Mouse (Mus musculus): ENCODE results near the gene Ggn.
"Not testable (repeated sequence)": the region's sequence is repeated elsewhere in the genome, so short reads cannot be mapped to it uniquely, and the experiment has no call there.

The Ggn gene

DNA sequence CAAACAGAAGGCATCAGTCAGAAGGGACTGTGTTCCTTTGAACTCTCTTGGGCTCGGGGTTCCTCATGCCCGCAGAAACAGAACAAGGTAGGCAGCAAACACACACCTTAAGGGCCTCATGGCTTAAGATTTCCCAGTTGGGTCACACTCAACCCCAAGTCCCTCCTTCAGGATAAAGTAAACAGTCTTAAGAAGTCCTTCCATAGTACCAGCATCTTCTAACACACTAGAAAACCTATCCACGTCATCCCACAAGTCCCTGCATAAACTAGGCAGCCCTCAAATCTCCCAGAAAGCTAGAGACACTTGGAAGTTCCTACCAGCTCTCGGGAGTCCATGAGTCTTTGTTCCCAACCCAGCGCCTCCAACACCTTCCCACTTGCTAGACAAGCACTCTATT lies 7.7 kb upstream of the Ggn start:
- no peak for DNase-seq (ENCODE audit: low spot score)

DNA sequence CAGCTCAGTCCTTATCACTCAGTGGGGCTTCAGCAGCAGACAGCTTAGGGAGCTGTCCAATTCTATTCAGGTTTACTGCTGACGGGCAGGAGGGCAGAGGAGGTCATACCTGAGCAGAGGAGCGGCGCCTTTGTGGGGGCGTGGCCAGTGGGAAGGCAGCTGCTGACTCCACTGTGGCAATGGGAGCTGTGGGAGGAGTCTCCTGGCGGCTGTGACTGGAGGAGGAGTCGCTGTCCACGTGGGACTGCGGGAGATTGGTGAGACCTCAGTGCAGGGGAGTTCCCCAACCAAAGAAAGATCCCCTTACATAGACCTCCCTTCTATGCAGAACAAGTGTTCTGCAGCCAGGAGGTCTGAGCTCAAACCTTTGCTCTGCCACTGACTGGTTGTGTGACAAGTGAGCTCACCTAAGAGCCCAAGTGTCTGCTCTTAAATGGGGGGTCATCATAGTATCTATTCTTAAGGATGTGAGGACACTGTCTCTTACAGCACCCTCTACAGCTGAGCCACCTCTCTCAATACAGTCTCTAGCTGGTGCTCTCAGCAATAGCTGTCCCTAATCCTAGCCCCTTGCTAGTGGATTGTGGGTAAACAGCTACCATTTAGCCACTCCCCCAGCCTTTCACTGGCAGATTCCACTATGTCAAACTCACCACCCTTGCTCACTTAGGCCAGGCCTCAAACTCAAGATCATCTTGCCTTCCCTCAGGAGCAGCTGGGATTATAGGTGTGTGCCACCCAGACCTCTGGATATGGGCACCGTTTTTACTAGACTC lies 7.1 kb upstream of the Ggn start:
- peak; percentile 78 for DNase-seq (ENCODE audit: low spot score)

DNA sequence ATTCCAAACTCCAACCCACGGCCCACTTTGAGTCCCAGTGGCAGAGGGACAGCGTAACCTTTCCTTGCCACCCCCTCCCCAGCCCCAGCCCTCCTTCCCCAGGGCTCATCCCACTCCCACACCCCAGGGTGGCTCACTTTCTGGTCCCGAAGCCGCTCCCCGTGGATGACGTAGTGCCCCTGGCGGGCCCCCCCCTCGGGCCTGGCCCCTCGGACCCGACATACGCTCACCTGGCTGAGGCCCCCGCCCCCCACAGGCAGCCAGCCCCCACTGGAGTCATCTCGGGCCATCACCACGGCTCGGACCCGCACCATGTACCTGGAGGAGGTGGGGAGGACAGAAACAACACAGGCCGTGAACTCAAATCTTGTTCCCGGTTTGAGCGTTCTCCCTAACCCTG lies 2.4 kb upstream of the Ggn start:
- DNase-seq (ENCODE audit: low spot score) = no peak

DNA sequence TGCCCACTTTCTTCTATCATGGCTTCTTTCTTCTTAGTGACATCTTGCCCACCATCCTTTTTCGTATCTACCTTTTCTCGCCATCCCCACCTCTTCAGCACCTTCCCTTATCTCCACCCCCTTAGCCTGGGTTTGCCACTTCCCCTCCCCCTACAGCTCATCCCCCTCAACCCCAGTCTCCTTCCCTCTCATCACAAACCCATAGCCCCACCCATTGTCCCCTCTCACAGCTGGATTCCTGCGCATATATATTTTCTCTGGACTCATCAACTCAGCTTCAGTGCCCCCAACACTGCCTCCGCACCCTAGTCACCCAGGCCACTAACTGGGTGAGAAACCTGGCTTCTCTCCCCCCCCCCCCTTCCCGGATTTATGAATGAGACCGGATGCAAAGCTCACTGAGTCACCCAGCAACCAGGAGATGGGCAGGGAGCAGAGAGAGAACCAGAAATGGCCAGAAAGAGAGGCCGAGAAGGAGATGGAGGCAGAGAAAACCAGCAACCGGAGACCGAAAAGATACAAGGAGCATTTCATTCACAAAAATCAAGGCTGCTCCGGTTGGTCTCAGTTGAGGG lies 1.8 kb upstream of the Ggn start:
- no peak for DNase-seq (ENCODE audit: low spot score)

DNA sequence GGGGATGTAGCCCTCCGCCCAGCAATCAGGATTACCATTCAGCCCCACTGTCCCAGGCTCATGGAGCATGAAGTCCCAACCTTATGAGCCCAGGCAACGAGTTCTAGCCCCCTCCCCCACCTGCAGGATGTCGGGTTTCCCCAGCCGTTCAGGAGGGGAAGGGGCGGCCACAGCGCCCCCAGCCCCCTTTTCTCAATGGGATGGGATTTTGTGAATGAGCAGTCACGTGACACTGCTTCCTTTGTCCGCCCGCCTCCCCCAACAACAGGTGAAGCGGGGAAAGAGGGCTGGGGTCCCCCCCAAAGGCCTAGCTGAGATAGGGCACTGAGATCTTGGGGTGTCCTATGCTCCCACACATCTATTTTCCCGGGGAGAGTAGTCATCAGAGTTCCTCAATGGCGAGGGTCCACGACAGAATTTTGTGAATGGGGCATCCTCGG lies 1.2 kb upstream of the Ggn start:
- DNase-seq (ENCODE audit: low spot score) = no peak

DNA sequence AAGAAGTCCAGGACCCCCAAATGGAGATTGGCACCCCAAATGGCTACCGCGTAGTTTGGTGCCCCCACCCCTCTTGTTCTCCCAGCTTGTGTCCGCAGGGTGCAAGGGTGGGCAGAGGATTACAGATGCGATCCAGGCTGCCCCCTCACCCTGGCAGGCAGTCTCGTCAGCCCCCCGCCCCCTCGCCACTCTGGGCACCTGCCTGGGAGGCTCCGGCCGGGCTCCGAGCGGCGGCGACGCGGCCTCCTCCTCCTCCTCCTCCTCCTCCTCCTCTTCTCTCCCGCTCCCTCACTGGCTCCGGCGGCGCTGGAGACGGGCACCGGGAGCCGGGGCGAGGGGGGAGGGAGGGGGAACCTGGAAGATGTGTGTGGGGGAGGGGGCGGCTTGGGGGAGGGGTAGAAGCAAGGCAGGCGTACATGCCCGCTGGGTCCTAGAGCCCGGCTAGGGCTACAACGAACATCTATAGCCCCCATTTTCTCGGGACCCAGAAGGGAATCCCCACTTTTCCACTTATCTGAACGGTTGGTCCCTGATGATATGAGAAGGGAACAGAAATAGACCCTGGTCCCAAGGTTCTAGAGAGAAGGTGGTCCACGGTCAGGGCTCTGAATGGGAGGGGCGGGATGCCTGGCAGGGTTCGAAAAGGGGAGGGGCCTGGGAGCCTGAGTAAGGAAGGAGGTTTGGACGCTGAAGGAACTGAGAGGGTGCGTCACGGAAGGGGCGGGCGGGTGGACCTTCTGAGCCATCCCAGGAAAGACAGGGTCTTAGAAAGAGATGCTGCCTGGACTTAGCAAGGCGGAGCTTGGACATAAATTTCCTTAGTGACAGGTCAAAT lies 562 bp upstream of the Ggn start:
- DNase-seq (ENCODE audit: low spot score) = peak; percentile 90

DNA sequence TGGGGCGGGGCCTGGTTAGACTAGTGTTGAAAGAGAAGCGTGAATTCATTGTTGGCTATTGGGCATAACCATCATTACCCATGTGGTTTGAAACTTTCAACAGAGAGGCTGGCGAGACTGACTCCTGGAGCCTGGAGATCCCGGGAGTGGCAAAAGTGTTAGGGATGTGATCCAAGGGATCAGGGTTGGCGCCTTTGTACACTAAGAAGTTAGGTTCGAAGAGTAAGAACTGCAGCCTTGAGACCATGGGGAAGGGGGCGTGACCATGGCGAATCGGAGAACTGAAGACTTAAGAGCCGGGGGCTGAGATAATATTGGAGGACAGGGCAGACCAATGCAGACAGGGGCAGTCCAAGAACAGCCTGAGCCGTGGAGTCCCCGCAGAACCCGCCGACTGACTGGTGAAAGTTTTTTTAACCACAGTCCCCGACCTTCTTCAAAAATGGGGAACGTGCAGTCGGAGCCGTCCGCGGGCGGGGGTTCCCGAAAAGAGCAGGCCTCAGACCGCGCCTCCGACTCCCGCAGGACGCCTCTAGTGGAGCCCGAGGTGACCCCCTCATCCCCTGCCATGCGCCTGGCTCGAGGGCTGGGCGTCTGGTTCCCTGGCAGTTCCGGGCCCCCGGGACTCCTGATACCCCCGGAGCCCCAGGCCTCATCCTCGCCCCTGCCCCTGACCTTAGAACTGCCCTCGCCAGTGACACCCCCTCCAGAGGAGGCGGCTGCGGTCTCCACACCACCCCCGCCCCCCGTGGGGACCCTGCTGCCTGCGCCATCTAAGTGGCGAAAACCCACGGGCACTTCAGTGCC lies 948 bp downstream of the Ggn start:
- no peak for DNase-seq (ENCODE audit: low spot score)

DNA sequence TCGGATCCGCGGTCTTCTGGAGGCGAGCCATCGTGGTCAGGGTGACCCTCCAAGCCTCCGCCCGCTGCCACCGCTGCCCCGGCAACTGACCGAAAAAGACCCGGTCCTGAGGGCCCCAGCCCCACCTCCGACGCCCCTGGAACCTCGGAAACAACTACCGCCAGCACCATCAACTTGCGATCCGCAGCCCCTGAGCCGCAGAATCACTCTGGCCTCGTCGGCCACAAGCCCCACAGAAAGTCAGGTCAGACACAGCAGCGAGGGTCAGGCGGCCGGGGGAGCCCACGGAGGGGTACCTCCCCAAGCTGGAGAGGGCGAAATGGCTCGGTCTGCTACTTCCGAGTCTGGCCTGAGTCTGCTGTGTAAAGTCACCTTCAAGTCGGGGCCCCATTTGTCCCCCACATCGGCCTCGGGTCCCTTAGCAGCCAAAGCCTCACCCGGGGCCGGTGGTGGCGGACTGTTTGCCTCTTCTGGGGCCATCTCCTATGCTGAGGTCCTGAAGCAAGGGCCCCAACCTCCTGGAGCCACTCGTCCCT lies 1.6 kb downstream of the Ggn start:
- no peak for DNase-seq (ENCODE audit: low spot score)

DNA sequence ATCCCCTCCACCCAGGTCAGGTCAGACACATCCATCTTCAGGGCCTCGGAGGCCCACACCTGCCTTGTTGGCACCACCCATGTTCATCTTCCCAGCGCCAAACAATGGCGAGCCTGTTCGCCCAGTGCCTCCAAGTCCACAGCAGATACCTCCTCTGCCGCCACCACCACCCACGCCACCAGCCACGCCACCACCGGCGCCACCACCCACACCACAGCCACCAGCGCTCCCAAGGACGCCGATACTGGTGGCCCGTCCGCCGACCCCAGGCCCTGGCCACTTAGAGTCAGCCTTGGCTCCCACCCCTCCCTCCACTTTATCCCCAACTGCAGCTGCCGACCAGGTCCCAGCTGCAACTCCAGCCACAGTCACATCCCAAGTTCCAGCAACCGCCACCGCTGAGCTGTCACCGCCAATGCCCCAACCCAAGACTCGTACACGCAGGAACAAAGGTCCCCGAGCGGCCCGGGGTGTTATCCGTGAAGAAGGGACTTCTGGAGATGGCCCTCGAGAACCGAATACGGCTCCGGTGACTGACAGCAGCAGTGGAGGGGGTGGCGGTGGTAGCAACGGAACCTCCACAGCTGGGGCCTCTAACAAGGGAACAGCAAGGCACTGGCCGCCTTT lies 2.5 kb downstream of the Ggn start:
- DNase-seq (ENCODE audit: low spot score) = no peak

DNA sequence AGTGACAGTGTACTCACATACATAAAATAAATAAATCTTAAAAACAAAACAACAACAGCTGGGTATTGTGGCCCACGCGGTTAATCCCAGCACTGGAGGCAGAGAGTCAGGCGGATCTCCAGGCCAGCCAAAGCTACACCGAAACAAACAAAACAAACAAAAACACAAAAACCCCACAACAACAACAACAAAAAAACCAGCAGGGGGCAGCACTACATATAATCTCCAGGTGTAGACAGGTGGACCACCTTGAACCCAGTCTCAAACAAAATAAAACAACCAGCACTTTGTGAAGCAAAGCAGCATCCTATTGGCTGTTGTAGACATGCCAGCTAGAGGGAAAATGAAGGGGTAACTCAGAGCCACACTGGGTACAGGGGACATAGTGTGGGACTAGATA lies 8.1 kb downstream of the Ggn start:
- no peak for DNase-seq (ENCODE audit: low spot score)

DNA sequence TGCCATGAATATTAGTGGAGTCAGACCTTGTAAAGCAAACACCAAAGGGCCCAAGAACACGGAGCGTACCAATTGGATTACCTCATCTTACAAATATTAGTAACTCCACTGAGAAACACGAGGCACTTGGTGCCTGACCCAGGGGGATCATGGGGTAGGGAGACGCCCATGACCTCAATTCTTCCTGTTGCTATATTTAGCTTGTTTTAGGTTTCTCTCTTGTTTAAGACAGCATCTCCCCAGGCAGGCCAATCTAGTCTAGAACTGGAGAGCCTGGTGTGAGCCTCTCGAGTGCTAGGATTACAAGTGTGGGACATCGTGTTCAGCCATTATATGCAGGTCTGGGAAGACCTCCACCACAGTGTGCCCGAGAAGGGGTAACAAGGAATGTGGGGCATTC lies 9.3 kb downstream of the Ggn start:
- DNase-seq (ENCODE audit: low spot score) = no peak

DNA sequence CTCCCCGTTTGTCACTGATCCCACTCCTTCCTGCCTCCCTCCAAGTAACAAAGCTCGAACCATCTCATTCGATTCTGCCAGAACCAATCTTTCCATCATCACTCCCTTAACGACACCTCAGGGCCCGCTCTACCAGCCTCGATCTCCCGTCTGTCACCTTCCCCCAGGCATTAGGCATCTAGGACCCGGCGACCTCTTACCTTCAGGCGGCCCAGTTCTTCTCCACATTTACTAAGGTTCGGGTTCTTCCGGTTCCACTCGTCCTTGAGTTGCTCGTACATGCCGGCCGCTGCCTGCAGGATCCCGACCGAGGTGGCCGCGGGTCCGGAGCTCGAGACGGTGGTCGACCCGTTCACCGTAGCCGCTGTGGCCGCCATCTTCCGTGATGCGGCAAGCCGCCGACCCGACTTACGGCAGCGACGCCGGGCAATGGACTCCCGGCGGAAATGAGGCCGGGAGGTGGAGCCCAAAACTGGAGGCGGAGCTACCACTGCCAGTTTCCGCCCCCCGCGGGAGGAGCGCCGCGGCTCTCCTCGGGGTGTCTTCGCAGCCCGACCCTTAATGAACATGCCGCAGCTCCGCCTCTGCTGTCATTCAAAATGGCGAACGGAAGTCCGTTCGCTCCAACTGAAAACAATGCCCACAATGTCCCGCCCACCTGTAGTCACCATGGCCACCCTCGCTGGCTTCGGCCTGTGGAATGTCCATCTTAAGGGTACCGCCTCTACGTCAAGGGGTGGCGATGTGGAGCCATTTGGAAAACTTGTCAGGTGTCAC lies 10.3 kb downstream of the Ggn start, which contains the start of gene Psmd8:
Gene Psmd8 (minus strand): TSS at position 625 of the 777 bp plus-strand sequence.
- peak; percentile 97 for DNase-seq (ENCODE audit: low spot score)

DNA sequence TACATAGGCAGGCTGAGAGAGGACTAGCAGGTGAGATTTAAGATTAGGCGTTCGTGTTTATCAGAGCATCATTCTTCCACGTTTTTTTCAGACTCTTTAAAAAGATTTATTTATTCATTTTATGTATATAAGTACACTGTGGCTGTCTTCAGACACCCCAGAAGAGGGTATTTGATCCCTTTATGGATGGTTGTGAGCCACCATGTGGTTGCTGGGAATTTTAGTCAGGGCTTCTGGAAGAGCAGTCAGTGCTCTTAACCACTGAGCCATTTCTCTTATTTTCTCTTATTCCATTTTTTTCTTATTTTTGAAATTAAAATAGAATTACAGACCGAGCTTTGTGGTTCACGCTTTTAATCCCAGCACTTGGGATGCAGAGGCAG lies 10.8 kb downstream of the Ggn start:
- DNase-seq (ENCODE audit: low spot score) = no peak

DNA sequence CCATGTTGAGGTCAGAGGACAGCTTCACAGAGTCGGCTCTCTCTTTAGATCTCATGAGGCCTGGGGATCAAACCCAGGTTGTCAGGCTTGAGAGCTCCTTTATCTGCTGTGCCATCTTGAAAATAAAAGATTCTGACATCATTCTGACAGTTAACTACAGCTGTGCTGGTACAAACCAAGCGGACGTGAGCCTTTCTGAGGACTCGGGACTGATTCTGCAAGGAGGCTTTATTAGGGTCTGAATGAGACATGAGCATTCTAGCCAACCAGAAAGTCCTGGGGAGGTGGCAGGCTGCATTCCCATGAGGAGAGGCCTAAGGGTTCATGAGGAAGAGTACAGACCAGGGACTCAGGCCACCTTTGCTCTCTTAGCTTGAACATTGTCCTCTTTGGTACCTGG lies 11.3 kb downstream of the Ggn start:
- DNase-seq (ENCODE audit: low spot score) = not testable (repeated sequence)

DNA sequence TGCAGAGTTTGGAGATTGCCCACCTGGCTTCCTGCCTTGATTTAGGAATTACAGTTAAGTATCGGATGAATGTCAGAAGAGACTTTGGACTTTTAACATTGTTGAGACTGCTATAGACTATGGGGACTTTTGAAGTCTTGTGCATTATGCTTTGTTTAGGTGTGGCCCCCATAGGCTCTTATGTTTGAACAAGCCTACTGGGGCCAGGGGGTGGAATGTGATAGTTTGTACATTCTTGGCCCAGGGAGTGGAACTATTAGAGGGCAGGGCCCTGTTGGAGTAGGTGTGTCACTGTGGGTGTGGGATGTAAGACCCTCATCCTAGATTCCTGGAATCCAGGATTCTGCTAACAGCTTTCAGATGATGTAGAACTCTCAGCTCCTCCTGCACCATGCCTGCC lies 24.2 kb downstream of the Ggn start:
- not testable (repeated sequence) for DNase-seq (ENCODE audit: low spot score)

DNA sequence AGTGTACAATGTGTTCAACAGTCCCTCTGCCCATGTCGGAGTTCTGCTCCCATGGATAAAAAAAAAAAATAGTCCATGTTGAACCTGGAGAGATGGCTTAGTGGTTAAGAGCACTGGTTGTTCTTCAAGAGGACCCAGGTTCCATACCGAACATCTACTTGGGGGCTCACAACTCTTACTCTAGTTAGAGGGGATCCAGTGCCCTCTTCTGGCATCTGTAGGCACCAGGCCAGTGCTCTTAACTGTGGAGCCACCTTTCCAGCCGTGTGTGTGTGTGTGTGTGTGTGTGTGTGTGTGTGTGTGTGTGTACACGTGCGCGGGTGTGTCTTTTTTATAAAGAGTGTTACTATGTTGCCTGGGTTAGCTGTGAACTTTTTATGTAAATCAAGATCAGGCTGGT lies 32.6 kb downstream of the Ggn start:
- no peak for DNase-seq (ENCODE audit: low spot score)

DNA sequence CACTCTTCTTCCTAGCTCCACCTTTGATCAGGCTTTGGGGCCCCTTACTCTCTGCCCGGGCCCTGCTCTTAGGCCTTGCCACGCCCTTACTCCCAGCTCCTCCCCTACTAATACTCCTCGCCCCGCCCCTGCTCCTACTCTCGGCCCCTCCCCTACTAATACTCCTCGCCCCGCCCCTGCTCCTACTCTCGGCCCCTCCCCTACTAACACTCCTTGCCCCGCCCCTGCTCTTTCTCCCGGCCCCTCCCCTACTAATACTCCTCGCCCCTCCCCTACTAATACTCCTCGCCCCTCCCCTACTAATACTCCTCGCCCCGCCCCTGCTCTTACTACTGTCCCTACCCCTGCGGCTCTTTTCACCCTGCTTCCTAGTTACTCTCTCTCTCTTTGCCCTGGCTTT lies 41.0 kb downstream of the Ggn start:
- DNase-seq (ENCODE audit: low spot score) = not testable (repeated sequence)

DNA sequence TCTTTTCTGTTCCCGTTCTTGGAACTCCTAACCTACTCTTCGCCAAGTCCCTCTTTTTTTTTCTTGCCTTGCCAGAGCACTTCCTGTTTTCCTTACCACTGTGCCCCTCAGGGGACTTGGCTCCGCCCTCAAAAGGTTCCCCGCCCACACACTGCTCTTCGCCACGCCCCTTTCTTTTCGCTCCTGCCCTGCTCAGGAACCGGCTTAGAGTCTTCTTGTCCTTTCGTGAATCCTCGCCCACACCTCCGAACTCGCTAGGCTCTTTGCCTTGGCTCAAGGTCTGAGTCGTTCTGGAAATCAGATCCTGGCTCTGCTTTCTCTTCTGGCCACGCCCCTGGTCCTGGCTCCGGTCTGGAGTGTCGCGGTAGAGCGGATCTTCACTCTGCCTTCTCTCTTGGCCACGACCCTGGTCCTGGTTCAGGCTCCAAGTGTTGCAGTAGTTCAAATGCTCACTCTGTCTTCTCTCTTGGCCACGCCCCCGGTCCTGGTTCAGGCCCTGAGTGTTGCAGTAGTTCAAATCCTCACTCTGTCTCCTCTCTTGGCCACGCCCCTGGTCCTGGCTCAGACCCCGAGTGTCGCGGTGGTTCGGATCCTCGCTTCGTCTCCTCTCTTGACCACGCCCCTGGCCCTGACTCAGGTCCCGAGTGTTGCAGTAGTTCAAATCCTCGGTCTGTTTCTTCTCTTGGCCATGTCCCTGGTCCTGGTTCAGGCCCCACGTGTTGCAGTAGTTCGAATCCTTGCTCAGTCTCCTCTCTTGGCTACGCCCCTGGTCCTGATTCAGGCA lies 41.6 kb downstream of the Ggn start:
- peak; percentile 87 for DNase-seq (ENCODE audit: low spot score)

DNA sequence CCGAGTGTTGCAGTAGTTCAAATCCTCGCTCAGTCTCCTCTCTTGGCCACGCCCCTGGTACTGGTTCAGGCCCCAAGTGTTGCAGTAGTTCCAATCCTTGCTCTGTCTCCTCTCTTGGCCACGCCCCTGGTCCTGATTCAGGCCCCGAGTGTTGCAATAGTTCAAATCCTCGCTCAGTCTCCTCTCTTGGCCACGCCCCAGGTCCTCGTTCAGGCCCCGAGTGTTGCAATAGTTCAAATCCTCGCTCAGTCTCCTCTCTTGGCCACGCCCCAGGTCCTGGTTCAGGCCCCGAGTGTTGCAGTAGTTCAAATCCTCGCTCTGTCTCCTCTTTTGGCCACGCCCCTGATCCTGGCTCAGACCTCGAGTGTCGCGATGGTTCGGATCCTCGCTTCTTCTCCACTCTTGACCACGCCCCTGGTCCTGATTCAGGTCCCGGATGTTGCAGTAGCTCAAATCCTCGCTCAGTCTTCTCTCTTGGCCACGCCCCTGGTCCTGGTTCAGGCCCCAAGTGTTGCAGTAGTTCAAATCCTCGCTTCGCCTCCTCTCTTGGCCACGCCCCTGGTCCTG lies 42.3 kb downstream of the Ggn start:
- no peak for DNase-seq (ENCODE audit: low spot score)
